Mouse (Mus musculus): ENCODE data around the gene Klra1. TPM values are rescaled to one million over a fixed set of nuclear protein-coding genes. Genes with fewer than 3 reads are reported as not detected.

The Klra1 gene
- not detected for polyA plus RNA-seq (2017; shearing (Covaris generic))

GRCm38 (mm10) chr6:130386750-130387149 lies at the start of gene Klra1:
TSS of gene Klra1 (minus strand) at chr6:130386874.

GRCm38 (mm10) chr6:130337411-130337810 lies 49.3 kb downstream of the Klra1 start, which contains the start of gene Klra3:
TSS of gene Klra3 (minus strand) at chr6:130337574.

Other genes with a start within 250 kb of the Klra1 start
- not detected for gene Klra9, start 193.8 kb downstream of the Klra1 start, polyA plus RNA-seq (2017; shearing (Covaris generic))
- gene Klra7, start 153.6 kb downstream of the Klra1 start, polyA plus RNA-seq (2017; shearing (Covaris generic)) = not detected
- not detected for gene Klra10, start 104.9 kb downstream of the Klra1 start, polyA plus RNA-seq (2017; shearing (Covaris generic))
- gene Klra3, start 49.3 kb downstream of the Klra1 start, polyA plus RNA-seq (2017; shearing (Covaris generic)) = not detected